Mouse (Mus musculus) v-Abl transformed pro-B cells (cell line): Measurements from ENCODE around the gene Atp2c2.

Experiments used
- in situ Hi-C, 2 experiments: fragments of 400-800 bp; cut with MboI; formaldehyde crosslinking; loops; one replicate each; pipeline ENCODE4 v1.15.1; 2025; ENCODE audit not compliant: unreplicated experiment in 2 of 2

Gene Atp2c2

GRCm38 (mm10) chr8:119699549-119700134 lies at the start of gene Atp2c2:
TSS of gene Atp2c2 (plus strand) at chr8:119700009.
- in situ Hi-C loops = loop anchor here in 1 of 2 experiments (5.0 kb wide), 1 partner anchor 78 kb away; the partner anchor contains the start of gene Tldc1

DNA sequence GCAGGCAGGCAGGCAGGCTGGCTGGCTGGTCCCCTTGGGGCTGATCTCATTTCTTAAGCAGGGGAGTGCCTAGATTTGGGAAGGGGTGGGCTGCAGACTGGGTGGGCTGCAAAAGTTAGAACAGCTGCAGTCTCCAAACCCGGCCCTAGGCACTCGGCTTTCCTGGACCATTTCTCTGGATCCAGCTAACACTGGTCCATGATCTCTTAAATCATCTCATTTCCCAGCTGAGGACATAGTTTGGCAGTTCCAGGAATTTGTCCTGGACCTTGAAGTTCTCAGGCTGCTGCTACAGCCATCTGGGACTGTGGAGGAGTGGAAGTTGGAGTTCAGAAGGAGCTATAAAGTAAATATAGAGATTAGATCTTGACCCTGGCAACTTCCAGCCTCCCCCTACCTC lies 48.5 kb upstream of the Atp2c2 start:
- in situ Hi-C loops = no loop called here

DNA sequence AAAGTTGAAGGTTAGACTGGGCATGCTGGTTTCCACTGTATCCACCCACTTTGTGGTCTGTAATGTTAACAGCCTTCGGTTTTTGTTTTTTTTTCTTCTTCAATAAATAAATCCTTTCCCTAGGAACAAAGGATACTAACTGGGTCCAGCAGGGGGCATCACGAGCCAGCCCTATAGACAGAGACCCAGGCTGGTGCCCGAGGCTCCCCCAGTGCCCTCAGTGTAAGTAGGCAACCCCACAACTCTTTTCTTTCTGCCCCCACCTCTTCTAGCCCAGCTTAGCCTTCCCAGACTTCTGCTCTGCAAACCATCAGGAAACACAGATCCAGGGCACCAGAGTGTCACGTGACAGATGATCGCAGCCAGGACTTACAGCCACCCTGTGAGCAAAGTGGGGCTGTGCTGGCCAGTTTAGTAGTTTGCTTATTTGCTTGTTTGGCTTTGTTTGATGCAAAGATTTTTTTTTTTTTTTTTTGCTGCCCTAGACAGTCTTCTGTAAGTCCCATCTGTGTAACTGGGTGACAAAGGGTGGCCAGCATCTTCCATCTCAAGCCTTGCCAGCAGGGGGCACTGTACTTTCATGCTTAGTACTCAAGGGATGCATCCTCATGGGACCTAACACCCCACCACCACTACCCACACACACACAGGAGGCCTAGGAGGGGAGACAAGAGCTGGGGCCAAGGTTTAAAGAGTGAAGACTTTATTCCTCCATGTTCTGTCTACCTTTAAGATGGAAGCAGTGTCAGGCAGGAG lies 42.9 kb upstream of the Atp2c2 start:
- in situ Hi-C loops = no loop called here

DNA sequence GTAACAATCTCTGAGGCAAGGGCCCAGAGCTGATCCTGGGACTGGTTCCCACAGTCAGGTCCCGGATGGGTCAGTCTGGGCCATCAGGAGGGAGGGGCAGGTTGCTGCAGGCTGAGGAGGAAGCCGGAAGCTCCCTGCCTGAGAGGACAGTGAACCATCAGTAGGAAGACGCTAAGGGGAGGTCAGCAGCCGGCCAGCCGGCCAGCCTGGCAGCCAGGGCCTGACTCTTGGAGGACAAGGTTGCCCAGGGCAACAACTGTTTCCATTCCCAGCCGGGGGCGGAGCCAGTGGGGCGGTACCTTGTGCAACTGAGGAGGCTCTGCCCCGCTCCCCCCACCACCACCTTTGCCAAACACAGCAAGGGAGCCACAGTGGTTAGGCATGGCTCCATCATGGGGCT lies 38.7 kb upstream of the Atp2c2 start:
- in situ Hi-C loops = no loop called here

GRCm38 (mm10) chr8:119661892-119662291 lies 37.9 kb upstream of the Atp2c2 start:
- in situ Hi-C loops = no loop called here

DNA sequence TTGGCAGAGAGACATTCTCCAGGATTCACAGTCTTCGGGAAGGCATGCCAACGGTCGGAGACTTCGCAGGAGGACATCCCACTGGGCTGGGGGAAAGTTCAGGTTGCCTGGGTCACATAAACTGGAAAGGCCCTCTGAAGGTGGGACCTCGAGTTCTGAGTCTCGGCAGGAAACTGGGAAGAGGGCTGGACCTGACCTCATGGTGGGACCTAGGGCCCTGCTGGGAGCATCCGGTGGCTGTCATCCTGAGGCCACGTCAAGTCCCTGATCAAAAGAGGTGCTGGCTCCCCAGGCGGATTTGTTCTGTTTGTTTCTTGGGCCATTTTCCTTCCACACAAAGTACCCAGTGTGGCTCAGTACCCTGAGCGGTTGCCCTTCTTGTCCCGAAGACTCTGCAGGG lies 36.4 kb upstream of the Atp2c2 start:
- in situ Hi-C loops = no loop called here

GRCm38 (mm10) chr8:119665270-119665669 lies 34.5 kb upstream of the Atp2c2 start:
- in situ Hi-C loops = no loop called here

- in situ Hi-C loops = no loop called here
Observed at GRCm38 (mm10) chr8:119666219-119666951, 33.4 kb upstream of the Atp2c2 start, which contains the start of gene Wfdc1. TSS of gene Wfdc1 (plus strand) at chr8:119666365.

DNA sequence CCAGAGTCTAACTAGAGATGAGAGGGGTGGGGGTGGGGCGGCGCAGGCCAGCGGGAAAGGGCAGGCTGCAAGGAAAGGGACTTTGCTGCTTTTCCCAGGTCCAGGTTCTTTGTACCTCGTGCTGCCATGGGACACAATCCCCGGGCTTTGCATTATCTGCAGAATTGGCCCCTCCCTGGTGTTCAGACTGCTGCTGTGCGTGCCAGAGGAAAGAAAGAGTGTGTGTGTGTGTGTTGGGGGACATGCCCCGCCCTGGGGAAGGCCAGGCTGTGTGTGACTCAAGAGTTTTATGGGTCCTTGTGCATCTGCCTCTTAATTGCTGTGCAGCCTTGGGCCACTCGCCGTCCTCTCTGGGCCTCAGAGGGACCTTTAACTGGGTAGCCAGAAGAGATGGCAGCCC lies 31.4 kb upstream of the Atp2c2 start:
- in situ Hi-C loops = no loop called here

- in situ Hi-C loops = no loop called here
Observed at GRCm38 (mm10) chr8:119669284-119669683, 30.5 kb upstream of the Atp2c2 start.

GRCm38 (mm10) chr8:119670419-119671091 lies 29.3 kb upstream of the Atp2c2 start:
- in situ Hi-C loops = loop anchor here (5.0 to 10.0 kb wide), 4 partner anchors 223 to 446 kb away; partner anchors contain the start of gene Necab2 (in 2 of the 2)

DNA sequence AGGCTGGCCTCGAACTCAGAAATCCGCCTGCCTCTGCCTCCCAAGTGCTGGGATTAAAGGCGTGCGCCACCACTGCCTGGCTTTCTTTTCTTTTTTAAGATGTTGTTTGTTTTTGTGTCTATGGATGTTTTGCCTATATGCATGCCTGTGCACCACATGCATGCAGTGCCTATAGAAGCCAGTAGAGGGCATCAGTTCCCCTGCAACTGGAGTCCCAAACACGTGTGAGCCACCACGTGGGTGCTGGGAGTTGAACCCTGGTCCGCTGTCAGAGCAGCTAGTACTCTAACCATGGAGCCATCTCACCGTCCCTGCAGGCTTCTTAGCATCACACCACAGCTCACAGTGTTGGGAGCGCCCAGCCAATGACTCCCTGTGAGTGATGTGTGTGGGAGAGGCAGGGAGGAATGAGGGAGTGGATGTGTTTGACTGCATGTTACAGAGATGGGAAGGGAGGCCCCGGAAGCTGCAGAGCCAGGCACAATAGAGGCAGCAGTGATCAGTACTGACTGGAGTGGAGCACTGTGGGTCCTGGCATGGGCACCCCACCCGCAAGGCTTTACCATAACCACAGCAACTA lies 25.7 kb upstream of the Atp2c2 start:
- in situ Hi-C loops = loop anchor here (5.0 to 10.0 kb wide), 4 partner anchors 227 to 449 kb away; partner anchors contain the start of gene Necab2 (in 2 of the 2)

DNA sequence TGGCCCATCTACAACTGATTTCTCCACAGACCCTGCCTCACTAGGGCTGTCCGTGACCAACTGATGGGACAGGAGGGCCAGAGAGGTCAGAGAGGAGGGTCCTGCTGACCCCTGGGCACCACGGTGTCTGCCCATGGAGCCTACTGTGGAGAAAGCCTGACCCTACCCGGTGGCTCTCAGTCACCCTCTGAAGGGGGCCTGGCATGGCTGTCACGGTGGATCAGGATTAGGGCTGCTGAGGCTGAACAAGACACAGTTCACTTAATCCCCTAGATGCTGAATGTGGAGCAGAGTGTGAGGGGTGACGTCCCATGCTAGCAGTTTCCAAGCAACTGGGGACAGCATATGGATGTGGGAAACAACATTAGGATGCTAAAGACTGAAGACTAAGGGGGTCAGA lies 24.4 kb upstream of the Atp2c2 start:
- in situ Hi-C loops = loop anchor here in 1 of 2 experiments (5.0 to 10.0 kb wide), 5 partner anchors 231 to 451 kb away; partner anchors contain the start of gene Necab2

- in situ Hi-C loops = loop anchor here in 1 of 2 experiments (5.0 to 10.0 kb wide), 5 partner anchors 232 to 452 kb away; partner anchors contain the start of gene Necab2
Observed at GRCm38 (mm10) chr8:119676389-119676788, 23.4 kb upstream of the Atp2c2 start.

GRCm38 (mm10) chr8:119678138-119678843 lies 21.5 kb upstream of the Atp2c2 start:
- in situ Hi-C loops = loop anchor here in 1 of 2 experiments (5.0 to 10.0 kb wide), 5 partner anchors 233 to 453 kb away; partner anchors contain the start of gene Necab2

- in situ Hi-C loops = loop anchor here in 1 of 2 experiments (5.0 to 10.0 kb wide), 5 partner anchors 234 to 454 kb away; partner anchors contain the start of gene Necab2
Observed at GRCm38 (mm10) chr8:119679184-119679583, 20.6 kb upstream of the Atp2c2 start.

DNA sequence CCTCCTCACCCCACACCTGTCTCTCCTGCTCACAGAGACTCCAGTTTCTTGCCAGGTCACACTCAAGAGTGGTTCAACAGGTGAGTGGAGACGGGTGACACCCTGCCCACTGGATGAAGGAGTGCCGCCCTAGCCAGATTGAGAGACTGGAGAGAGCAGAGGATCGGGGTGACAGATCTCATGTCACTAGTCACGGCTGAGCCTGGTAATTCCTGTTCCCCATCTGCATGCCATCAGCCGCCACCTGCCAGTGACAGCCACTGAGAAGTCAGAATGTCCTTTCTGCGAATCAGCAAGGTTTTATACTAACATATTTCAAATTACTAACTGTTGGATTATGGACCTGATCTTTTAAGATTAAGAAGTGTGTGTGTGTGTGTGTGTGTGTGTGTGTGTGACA lies 9.2 kb upstream of the Atp2c2 start:
- in situ Hi-C loops = no loop called here

GRCm38 (mm10) chr8:119691989-119692388 lies 7.8 kb upstream of the Atp2c2 start:
- in situ Hi-C loops = no loop called here

DNA sequence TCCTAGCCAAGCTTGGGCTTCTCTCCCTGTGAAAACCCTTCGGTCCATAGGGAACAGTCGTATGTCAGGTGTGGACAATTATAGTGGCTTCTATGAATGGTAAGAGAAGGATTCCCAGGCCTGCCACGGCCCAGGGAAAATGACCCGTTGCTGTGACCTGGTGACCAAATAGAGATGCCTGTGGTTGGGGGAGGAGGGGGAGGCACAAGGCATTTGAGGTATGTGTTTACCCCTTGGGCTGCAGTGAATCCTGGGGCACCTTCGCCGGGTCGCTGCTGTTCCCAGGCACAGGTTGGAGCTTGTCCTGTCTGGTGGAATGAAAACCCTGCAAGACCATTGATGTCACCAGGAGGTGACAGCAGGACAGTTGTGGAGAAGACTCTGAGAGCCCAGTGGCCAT lies 5.1 kb upstream of the Atp2c2 start:
- in situ Hi-C loops = loop anchor here in 1 of 2 experiments (5.0 kb wide), 1 partner anchor 83 kb away; the partner anchor contains the start of gene Tldc1
